Mouse (Mus musculus) erythroblast, embryonic 14.5 days (primary cell): ENCODE results near the gene Dennd2c.

Experiments
- GATA1 ChIP-seq: IDR thresholded peaks from 2 replicates; pipeline ENCODE4 v1.6.1; 2012; ENCODE audit warnings: low read length, inconsistent platforms, mixed read lengths
- TAL1 ChIP-seq: IDR thresholded peaks from 3 replicates; pipeline ENCODE4 v1.6.1; 2012; ENCODE audit warnings: low read length, inconsistent platforms, mixed read lengths

DNA sequence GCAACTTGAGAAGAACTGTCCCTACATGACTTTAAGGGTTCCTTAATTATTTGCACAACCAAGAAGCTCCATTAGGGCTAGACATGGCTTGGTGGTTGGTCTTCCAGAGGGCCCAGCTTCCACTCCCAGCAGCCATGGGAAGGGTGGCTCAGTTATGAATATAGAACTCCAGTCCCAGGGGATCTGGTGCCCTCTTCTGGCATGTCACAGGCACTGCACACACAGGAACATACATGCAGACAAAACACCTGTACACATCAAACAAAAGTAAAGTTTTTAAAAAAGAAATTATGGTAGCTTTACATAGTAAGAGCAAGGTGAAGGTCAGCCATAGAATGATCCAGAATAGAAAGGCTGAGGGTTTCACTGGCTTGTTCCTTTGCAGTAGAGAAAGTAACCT is 51.4 kb downstream of the Dennd2c start:
- TF ChIP-seq TAL1 (no peak), GATA1 (no peak)
